8 mouse cellular contexts compared by ENCODE assay signal in the genomic region with DNA sequence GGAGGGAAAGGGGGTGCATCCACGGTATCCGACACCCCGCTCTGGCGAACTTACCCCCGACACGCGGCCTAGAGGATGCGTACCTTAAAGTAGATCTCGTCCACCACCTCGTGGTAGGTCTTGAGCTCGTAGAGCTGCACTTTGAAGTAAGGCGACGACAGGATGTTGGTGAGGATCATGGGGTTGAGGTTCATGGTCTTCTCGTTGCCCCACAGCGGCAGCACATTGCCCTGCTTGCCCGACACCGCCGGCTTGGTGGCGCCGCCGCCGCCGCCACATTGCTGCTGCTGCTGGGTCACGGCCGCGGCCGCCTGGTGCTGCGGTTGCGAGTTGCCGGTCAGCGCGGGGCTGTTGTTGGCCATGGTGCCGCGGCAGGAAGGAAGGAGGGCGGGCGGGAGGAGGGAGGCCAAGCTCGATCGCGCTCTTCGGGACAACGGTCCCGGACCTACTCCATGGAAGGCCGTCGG. TPM values are rescaled to one million over a fixed set of nuclear protein-coding genes. Genes with fewer than 3 reads are reported as not detected.
DNase-seq lines count a peak whose midpoint lies in the region; ATAC-seq and TF ChIP-seq lines count a peak whose summit lies in the region.

No protein-coding gene starts in this region.

- TF ChIP-seq CTCF in G1E (IDR thresholded peaks at IDR 0.05; ENCODE audit: low read depth, low read length), result no peak
- TF ChIP-seq CTCF in forebrain, postnatal 0 days (IDR thresholded peaks at IDR 0.05; ENCODE audit: low read depth), result peak; percentile 70

- WGBS in forebrain, postnatal 0 days, result under 1% methylated on average over 43 of the region's 44 CpGs
- under 1% methylated on average over 44 of the region's 44 CpGs for WGBS in hindbrain, embryonic 10.5 days

- H3K27ac ChIP-seq in forebrain, postnatal 0 days (ENCODE audit: low read depth, low read length), result peak overlapping the region; percentile 96
- peak overlapping the region; percentile 97 for H3K27ac ChIP-seq in hindbrain, embryonic 10.5 days

- peak overlapping the region; percentile 98 for H3K4me2 ChIP-seq in forebrain, postnatal 0 days (ENCODE audit: low read depth)

- H3K27me3 ChIP-seq in G1E (ENCODE audit: insufficient read depth, low read length), result no peaks in the 10 kb centered on the region
- no peaks in the 10 kb centered on the region for H3K27me3 ChIP-seq in forebrain, postnatal 0 days (ENCODE audit: insufficient read depth, low read length)
- H3K27me3 ChIP-seq in hindbrain, embryonic 10.5 days (ENCODE audit: insufficient read depth, poor library complexity, severe bottlenecking), result no peaks in the 10 kb centered on the region

- peak; percentile 35 for DNase-seq in G1E (ENCODE audit: low spot score)
- peak; percentile 56 for DNase-seq in cerebellum, adult 11 months
- peak; percentile 75 for DNase-seq in forebrain, postnatal 0 days
- no peak for DNase-seq in hindbrain, embryonic 10.5 days (ENCODE audit: low spot score)
- DNase-seq in layer of hippocampus, postnatal 36 days, result peak; percentile 42 to 46
- peak; percentile 77 to 79 for DNase-seq in lung, postnatal 4 days
- DNase-seq in retina, postnatal 7 days (ENCODE audit: low read depth, low spot score), result peak; percentile 43
- DNase-seq in urinary bladder, postnatal 10 days (ENCODE audit: low spot score), result peak; percentile 18

- H3K9ac ChIP-seq in forebrain, postnatal 0 days, result peak overlapping the region; percentile 76

- H3K4me3 ChIP-seq in G1E (ENCODE audit: low read depth, low read length), result peak overlapping the region; percentile 93
- peak overlapping the region; percentile 71 for H3K4me3 ChIP-seq in forebrain, postnatal 0 days (ENCODE audit: low read depth, low read length)
- peak overlapping the region; percentile 97 for H3K4me3 ChIP-seq in hindbrain, embryonic 10.5 days

- peak; percentile 42 for ATAC-seq in G1E (ENCODE audit: extremely low read depth, insufficient number of reproducible peaks, low FRiP score, poor library complexity, severe bottlenecking)
- peak; percentile 78 for ATAC-seq in forebrain, postnatal 0 days

- peaks cover 16% of the 10 kb centered on the region for H3K4me1 ChIP-seq in G1E (ENCODE audit: insufficient read depth, low read depth, low read length)
- no peaks in the 10 kb centered on the region for H3K4me1 ChIP-seq in forebrain, postnatal 0 days (ENCODE audit: insufficient read depth)
- H3K4me1 ChIP-seq in hindbrain, embryonic 10.5 days (replicated peaks), result peaks cover 22% of the 10 kb centered on the region

- H3K36me3 ChIP-seq in G1E (replicated peaks), result peaks cover 32% of the 10 kb centered on the region
- H3K36me3 ChIP-seq in forebrain, postnatal 0 days (ENCODE audit: insufficient read depth), result peaks cover 9% of the 10 kb centered on the region
- H3K36me3 ChIP-seq in hindbrain, embryonic 10.5 days, result peaks cover 28% of the 10 kb centered on the region

- no peaks in the 10 kb centered on the region for H3K9me3 ChIP-seq in G1E (replicated peaks)
- no peaks in the 10 kb centered on the region for H3K9me3 ChIP-seq in forebrain, postnatal 0 days (ENCODE audit: low read length)
- no peaks in the 10 kb centered on the region for H3K9me3 ChIP-seq in hindbrain, embryonic 10.5 days

RNA-seq across cellular contexts. Expression of a gene that starts 0.4 kb away (rescaled TPM):
- total RNA-seq in G1E (2014; fragmentation: Nextera tagmentation) (216 and 235 TPM in 2 replicates), G1E (2017) (151 and 226 TPM in 2 replicates)
- polyA plus RNA-seq in G1E (2012), result 117 and 122 TPM in 2 replicates
- total RNA-seq in forebrain, postnatal 0 days (2014; rRNA removed), result 24.9 and 33.4 TPM in 2 replicates
- 17.5 and 34.3 TPM in 2 replicates for polyA plus RNA-seq in forebrain, postnatal 0 days (2015; fragmentation: Nextera tagmentation; extraction: Ambion mirVana)
- 52.6 and 74.6 TPM in 2 replicates for polyA plus RNA-seq in hindbrain, embryonic 10.5 days (2016; fragmentation: Nextera tagmentation; extraction: Ambion mirVana)
- total RNA-seq in layer of hippocampus, postnatal 36 days (2021), result 10 to 100 TPM; 46.7 to 51.9 TPM

RNA-seq across cellular contexts. Expression of a gene that starts 21.3 kb away (rescaled TPM):
- total RNA-seq in G1E (2014; fragmentation: Nextera tagmentation) (not detected in 2 replicates), G1E (2017) (0.16 and 0.17 TPM in 2 replicates)
- not detected in 2 replicates for polyA plus RNA-seq in G1E (2012)
- total RNA-seq in forebrain, postnatal 0 days (2014; rRNA removed), result 0.24 TPM in 1 of 2 replicates, not detected in the other
- polyA plus RNA-seq in forebrain, postnatal 0 days (2015; fragmentation: Nextera tagmentation; extraction: Ambion mirVana), result not detected in 2 replicates
- polyA plus RNA-seq in hindbrain, embryonic 10.5 days (2016; fragmentation: Nextera tagmentation; extraction: Ambion mirVana), result 0.05 TPM in 1 of 2 replicates, not detected in the other
- under 1 TPM in 1 of 2 experiments, not detected in 1; 0.13 TPM for total RNA-seq in layer of hippocampus, postnatal 36 days (2021)

RNA-seq across cellular contexts. Expression of a gene that starts 28.6 kb away (rescaled TPM):
- not detected in 2 replicates for total RNA-seq in G1E (2014; fragmentation: Nextera tagmentation)
- 0.06 and 0.22 TPM in 2 replicates for total RNA-seq in G1E (2017)
- polyA plus RNA-seq in G1E (2012), result not detected in 2 replicates
- 0.24 and 9.9 TPM in 2 replicates for total RNA-seq in forebrain, postnatal 0 days (2014; rRNA removed)
- 2.2 and 2.4 TPM in 2 replicates for polyA plus RNA-seq in forebrain, postnatal 0 days (2015; fragmentation: Nextera tagmentation; extraction: Ambion mirVana)
- polyA plus RNA-seq in hindbrain, embryonic 10.5 days (2016; fragmentation: Nextera tagmentation; extraction: Ambion mirVana), result 0.58 and 0.86 TPM in 2 replicates
- 1 to 10 TPM; 1.8 to 2.6 TPM for total RNA-seq in layer of hippocampus, postnatal 36 days (2021)

RNA-seq across cellular contexts. Expression of a gene that starts 29.1 kb away (rescaled TPM):
- total RNA-seq in G1E (2014; fragmentation: Nextera tagmentation), result not detected in 2 replicates
- total RNA-seq in G1E (2017), result not detected in 2 replicates
- polyA plus RNA-seq in G1E (2012), result not detected in 2 replicates
- not detected in 2 replicates for total RNA-seq in forebrain, postnatal 0 days (2014; rRNA removed)
- polyA plus RNA-seq in forebrain, postnatal 0 days (2015; fragmentation: Nextera tagmentation; extraction: Ambion mirVana), result 0.52 TPM in 1 of 2 replicates, not detected in the other
- not detected in 2 replicates for polyA plus RNA-seq in hindbrain, embryonic 10.5 days (2016; fragmentation: Nextera tagmentation; extraction: Ambion mirVana)
- not detected for total RNA-seq in layer of hippocampus, postnatal 36 days (2021)
